Mouse (Mus musculus) cerebellum, adult 2 months (tissue): ENCODE data around the gene Sec61a1. TPM values are rescaled to one million over a fixed set of nuclear protein-coding genes. Genes with fewer than 3 reads are reported as not detected.

Source experiments
- DNase-seq, 2 experiments: peaks; one replicate each; pipeline ENCODE4 v3.0.0; 2021
- H3K27ac ChIP-seq: fragments of 200-500 bp; 2 replicates; pipeline ENCODE4 v1.5.1; 2012; ENCODE audit warnings: low read length, control low read depth, inconsistent platforms; ENCODE audit not compliant: insufficient read depth
- H3K27me3 ChIP-seq: fragments of 200-500 bp; 2 replicates; pipeline ENCODE4 v1.6.1; 2012; ENCODE audit warnings: inconsistent platforms, mild to moderate bottlenecking, low read length, moderate library complexity; ENCODE audit not compliant: control insufficient read depth, insufficient read depth
- H3K4me1 ChIP-seq: fragments of 200-500 bp; 2 replicates; pipeline ENCODE4 v1.6.1; 2011; ENCODE audit warnings: low read length; ENCODE audit not compliant: control insufficient read depth, insufficient read depth
- H3K4me3 ChIP-seq: fragments of 200-500 bp; replicated peaks from 2 replicates; pipeline ENCODE3; 2011; ENCODE audit warnings: mild to moderate bottlenecking, low read depth, low read length, control low read depth; ENCODE audit not compliant: insufficient read depth
- CTCF ChIP-seq: fragments of 200-500 bp; IDR thresholded peaks from 2 replicates; pipeline ENCODE4 v1.5.1; 2011; ENCODE audit warnings: low read depth, mild to moderate bottlenecking, control low read depth, low read length, moderate library complexity, borderline replicate concordance; ENCODE audit not compliant: insufficient read depth
- POLR2A ChIP-seq: fragments of 200-500 bp; IDR thresholded peaks from 2 replicates; pipeline ENCODE4 v1.6.1; 2011; ENCODE audit warnings: low read length, control low read depth, borderline replicate concordance; ENCODE audit not compliant: insufficient read depth
- WGBS: fragments of 180-500 bp; shearing (Covaris S2); methylation state at CpG from one replicate; pipeline ENCODE4 v1.1.7; 2018; 5-methylcytosine and 5-hydroxymethylcytosine counted together
- polyA plus RNA-seq: library from polyadenylated mRNA; depleted of rRNA; stranded (reverse); fragments of >200 nt; gene quantifications from 2 replicates; pipeline ENCODE4 v1.2.3, GENCODE M21; 2012

Gene Sec61a1
- polyA plus RNA-seq, 1 experiment, result 86.8 TPM

DNA sequence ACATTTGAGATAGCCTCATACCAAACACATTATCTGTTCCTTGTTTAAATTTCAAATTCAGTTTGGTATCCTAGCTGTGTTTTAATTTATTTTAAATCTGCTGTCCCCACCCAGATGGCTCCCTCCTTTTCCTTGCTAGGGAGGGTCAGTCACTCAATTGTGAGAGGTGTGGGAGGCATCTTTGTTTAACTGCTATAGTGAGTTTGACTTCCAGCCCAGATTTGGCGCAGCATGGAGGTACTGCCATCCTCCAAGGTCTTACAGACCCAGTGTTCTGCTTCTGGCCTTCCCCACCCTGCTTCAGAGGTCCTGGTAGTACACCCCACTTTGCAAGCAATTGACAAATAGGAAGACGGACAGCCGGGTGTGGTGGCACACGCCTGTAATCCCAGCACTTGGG is 5.4 kb upstream of the Sec61a1 start:
- TF ChIP-seq CTCF, result no peak
- TF ChIP-seq POLR2A, result no peak
- Histone ChIP-seq H3K27me3 (no peaks in the 10 kb centered on the region), H3K4me3 (no peak overlapping the region), H3K4me1 (no peaks in the 10 kb centered on the region), H3K27ac (no peak overlapping the region)
- WGBS, result 81% methylated on average over 4 of the region's 4 CpGs
- no peak for DNase-seq

DNA sequence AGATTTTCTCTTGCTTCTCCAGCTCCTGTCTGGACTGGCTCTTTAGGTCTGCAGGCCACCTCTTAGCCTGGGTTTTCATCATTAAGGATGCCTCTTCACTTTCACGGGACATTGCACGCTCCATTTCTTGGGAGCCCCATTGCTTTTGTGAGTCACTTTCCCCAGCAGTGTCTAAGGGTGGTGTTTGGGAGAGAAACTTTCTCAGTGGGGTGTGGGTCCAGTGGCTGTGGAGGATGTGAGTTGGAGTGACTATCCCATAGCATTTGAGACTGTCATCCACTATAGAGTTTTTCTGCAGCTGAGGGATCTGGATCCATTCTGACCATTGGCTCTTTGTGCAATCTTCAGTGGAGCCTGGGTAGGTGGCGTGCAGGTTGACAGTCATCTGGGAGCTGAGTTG is 4.7 kb upstream of the Sec61a1 start:
- TF ChIP-seq CTCF (no peak), POLR2A (no peak)
- DNase-seq, result no peak
- no peak overlapping the region for H3K4me3 ChIP-seq
- H3K27ac ChIP-seq, result no peak overlapping the region
- 85% methylated on average over 3 of the region's 3 CpGs for WGBS
- no peaks in the 10 kb centered on the region for H3K4me1 ChIP-seq
- no peaks in the 10 kb centered on the region for H3K27me3 ChIP-seq

DNA sequence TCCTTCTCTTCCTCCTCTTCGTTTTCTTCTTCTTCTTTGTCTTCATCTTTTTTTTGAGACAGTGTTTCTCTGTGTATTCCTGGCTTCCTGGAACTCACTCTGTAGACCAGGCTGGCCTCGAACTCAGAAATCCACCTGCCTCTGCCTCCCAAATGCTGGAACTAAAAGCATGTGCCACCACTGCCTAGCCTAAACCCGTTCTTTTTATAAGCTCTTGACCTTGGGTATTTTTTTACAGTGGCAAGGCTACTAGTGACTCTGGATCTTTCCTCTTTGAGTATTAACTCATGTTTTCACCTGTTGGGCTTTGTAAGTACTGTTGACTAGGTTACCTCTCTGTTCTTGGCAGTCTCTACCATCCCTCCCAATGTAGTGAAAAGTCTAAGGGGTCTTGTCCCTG is 4.3 kb upstream of the Sec61a1 start:
- Histone ChIP-seq H3K27me3 (no peaks in the 10 kb centered on the region), H3K4me3 (no peak overlapping the region), H3K27ac (no peak overlapping the region), H3K4me1 (no peaks in the 10 kb centered on the region)
- WGBS, result 57% methylated on average over 3 of the region's 3 CpGs
- DNase-seq, result no peak
- TF ChIP-seq CTCF (no peak), POLR2A (no peak)

DNA sequence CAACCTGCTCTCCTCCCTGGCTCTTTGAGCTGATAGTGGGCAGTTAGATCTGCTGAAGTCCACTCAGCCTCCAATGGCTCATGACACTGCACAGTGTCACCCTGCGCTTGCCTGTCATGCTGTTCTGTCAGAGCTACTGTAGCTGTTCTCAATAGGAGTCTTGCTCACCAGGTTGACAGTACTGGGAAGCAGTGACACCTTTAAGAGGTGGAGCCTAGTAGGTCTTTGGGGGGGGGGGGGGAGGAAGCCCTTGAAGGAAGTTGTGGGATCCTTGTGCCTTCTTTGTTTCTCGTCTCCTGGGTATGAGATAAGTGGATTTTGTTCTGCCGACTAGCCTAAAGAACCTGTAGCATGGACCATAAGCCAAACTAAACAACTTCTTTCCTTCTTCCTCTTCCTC is 3.9 kb upstream of the Sec61a1 start:
- DNase-seq, result no peak
- WGBS, result 75% methylated on average over 3 of the region's 3 CpGs
- H3K4me3 ChIP-seq, result no peak overlapping the region
- H3K4me1 ChIP-seq, result no peaks in the 10 kb centered on the region
- H3K27ac ChIP-seq, result no peak overlapping the region
- TF ChIP-seq POLR2A, result no peak
- TF ChIP-seq CTCF, result no peak
- no peaks in the 10 kb centered on the region for H3K27me3 ChIP-seq

DNA sequence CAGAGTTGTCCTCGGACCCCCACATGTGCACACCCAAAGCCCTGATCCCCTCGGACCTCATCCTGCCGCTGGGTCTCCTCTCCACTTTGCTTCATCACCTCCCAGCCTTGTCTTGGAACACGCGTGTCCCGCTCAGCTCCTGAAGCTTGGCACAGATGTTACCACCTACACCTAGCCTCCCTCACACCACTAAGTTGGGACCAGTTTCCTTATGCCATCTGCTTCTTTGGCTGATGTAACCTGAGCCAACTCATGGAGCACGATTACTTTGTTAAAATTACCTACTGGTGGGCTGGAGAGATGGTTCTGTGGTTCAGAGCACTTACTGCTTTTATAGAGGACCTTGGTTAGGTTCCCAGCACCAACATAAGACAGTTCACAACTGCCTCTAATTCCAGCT is 3.1 kb upstream of the Sec61a1 start:
- H3K4me3 ChIP-seq, result no peak overlapping the region
- H3K4me1 ChIP-seq, result no peaks in the 10 kb centered on the region
- DNase-seq, result no peak
- no peak overlapping the region for H3K27ac ChIP-seq
- H3K27me3 ChIP-seq, result no peaks in the 10 kb centered on the region
- 83% methylated on average over 7 of the region's 7 CpGs for WGBS
- TF ChIP-seq POLR2A (no peak), CTCF (no peak)

DNA sequence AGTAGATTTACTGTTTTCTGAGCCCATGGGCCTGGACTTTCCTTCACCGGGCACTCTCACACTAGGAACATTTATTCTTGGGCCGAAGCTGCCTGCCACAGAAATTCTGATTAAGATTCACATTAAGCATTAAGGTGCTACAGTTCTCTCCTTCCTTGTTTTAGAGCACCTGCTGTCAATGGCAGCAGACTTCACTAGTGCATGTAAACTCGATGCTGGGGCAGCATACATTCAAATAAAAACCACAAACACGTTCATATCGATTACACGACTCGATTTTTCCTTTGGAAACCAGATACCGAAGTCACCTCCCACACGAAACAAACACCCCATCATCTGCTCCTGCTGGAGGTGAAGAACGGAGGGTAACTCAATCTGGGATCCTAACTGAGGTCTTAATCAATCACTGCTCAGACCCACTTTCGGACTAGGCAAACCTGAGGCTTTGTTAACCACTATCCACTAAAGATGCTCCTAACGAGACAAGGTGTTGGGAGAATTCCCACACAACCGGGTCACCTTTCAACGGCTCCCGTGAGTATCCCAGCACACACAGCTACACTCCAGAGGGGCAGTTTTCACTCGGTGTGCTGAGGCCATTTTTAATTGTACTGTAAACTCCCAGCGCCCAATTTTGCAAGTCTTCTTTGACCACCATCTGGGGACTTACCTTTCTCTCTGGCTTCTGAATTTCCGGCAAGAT is 853 bp downstream of the Sec61a1 start:
- 9% methylated on average over 18 of the region's 18 CpGs for WGBS
- TF ChIP-seq CTCF (no peak), POLR2A (no peak)
- Histone ChIP-seq H3K4me1 (0 out of 2 replicates have a peak, but pooled peaks cover 3% of the 10 kb centered on the region), H3K4me3 (peak overlapping the region; percentile 66), H3K27me3 (no peaks in the 10 kb centered on the region), H3K27ac (peak overlapping the region; percentile 22; the same call in 1 of the 2 replicates)
- DNase-seq, result no peak

DNA sequence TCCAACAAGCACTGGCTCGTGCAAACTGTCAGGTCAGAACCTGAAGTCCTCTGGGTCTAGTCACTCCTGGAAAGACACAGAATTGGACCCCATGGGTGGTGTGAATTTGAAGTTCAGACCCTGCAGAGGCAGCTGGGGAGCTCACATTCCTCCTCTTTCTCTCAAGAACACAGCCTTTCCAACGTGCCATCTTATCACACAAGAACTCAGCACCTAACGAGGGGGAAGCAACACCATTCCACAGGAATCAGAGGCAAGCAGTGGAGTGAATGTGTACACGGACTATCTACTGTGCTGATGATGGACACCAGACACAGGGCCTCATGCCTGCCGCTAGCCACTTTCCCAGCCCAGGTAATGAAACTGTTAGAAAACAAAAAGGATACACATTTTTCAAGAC is 2.0 kb downstream of the Sec61a1 start:
- H3K27ac ChIP-seq, result no peak overlapping the region
- no peak for DNase-seq
- no peak overlapping the region for H3K4me3 ChIP-seq
- TF ChIP-seq POLR2A (no peak), CTCF (no peak)
- no peaks in the 10 kb centered on the region for H3K27me3 ChIP-seq
- 0 out of 2 replicates have a peak, but pooled peaks cover 3% of the 10 kb centered on the region for H3K4me1 ChIP-seq
- WGBS, result 63% methylated on average over 5 of the region's 5 CpGs

DNA sequence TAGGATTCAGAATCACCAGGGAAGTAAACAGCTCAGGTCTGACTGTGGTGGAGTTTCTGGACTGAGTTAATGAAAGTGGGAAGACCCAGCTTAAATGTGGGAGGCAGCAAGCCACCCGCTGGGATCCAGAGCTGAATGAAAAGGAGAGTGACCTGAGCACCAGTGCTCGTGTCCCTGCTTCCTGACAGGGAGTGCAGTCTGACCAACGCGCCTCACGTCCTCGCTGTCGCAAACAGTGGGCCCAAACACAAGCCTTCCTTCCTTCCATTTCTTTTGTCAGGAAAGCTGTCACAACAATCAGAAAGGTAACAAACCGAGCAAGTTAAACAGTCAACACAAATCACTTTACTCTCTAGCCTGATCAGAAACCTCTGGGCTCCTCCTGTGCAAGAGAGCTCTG is 2.7 kb downstream of the Sec61a1 start:
- DNase-seq, result no peak
- Histone ChIP-seq H3K4me1 (0 out of 2 replicates have a peak, but pooled peaks cover 3% of the 10 kb centered on the region), H3K27ac (no peak overlapping the region), H3K27me3 (no peaks in the 10 kb centered on the region), H3K4me3 (no peak overlapping the region)
- WGBS, result 78% methylated on average over 8 of the region's 8 CpGs
- TF ChIP-seq CTCF (no peak), POLR2A (no peak)
